Mouse (Mus musculus) embryonic fibroblast, embryonic 13.5 days (primary cell): ENCODE measurements around the gene Aim2. TPM values are rescaled to one million over a fixed set of nuclear protein-coding genes. Genes with fewer than 3 reads are reported as not detected.
"Not testable (repeated sequence)": the region's sequence is repeated elsewhere in the genome, so short reads cannot be mapped to it uniquely, and the experiment has no call there.

Experiments used
- H3K27ac ChIP-seq: 2 replicates; pipeline ENCODE4 v1.5.1; 2012; ENCODE audit warnings: low read length, control low read depth, inconsistent platforms; ENCODE audit not compliant: insufficient read depth
- H3K4me1 ChIP-seq: 2 replicates; pipeline ENCODE4 v1.6.1; 2011; ENCODE audit warnings: low read length; ENCODE audit not compliant: control insufficient read depth, insufficient read depth
- H3K4me3 ChIP-seq: 2 replicates; pipeline ENCODE4 v1.5.1; 2011; ENCODE audit warnings: mild to moderate bottlenecking, control low read depth, low read length; ENCODE audit not compliant: insufficient read depth
- CTCF ChIP-seq: IDR thresholded peaks from 2 replicates; pipeline ENCODE4 v1.5.1; 2011; ENCODE audit warnings: mild to moderate bottlenecking, control low read depth, low read length, moderate library complexity, borderline replicate concordance; ENCODE audit not compliant: insufficient read depth
- POLR2A ChIP-seq: IDR thresholded peaks from 2 replicates; pipeline ENCODE4 v1.6.1; 2011; ENCODE audit warnings: low read depth, mild to moderate bottlenecking, control low read depth, low read length, moderate library complexity
- polyA plus RNA-seq: library from polyadenylated mRNA; stranded (reverse); fragments of >200 nt; gene quantifications from 2 replicates; pipeline ENCODE4 v1.2.4, GENCODE M21; 2011; ENCODE audit warnings: low read depth; ENCODE audit not compliant: missing spikeins, insufficient read length

The Aim2 gene
- polyA plus RNA-seq: not detected in 2 replicates

DNA sequence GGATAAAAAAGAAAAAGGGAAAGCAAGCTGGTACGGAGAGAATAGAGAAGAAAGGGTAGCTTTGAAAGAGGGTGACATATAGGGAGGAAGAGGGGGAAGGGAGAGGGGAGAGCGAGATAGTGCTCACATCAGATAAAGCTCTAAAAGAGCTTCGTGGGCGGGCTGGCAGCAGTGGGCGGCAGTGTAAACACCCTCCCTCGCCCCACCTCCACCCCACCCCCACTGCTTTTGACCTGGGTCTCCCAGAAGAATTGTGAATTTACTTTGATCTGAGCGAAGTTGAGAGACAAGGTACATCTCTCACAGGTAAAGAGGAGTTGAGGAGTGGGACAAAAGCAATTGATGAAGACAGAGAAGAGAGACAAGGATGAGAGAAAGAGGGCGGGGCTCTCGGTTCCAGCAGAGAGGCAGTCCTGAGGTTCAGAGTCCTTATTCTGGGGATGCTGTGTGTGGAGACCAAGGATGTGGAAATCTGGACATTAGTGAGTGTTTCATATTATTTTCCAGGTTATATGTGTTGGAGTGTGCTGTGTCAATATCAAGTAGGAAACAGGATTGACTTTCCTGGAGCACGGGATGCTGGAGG lies at the start of gene Aim2:
Gene Aim2 (plus strand): TSS at position 508 of the 586 bp plus-strand sequence.
- TF ChIP-seq CTCF: no peak
- TF ChIP-seq POLR2A: no peak
- H3K4me1 ChIP-seq: no peaks in the 10 kb centered on the region
- H3K27ac ChIP-seq: no peak within 1 kb of the TSS
- no peak within 1 kb of the TSS for H3K4me3 ChIP-seq

DNA sequence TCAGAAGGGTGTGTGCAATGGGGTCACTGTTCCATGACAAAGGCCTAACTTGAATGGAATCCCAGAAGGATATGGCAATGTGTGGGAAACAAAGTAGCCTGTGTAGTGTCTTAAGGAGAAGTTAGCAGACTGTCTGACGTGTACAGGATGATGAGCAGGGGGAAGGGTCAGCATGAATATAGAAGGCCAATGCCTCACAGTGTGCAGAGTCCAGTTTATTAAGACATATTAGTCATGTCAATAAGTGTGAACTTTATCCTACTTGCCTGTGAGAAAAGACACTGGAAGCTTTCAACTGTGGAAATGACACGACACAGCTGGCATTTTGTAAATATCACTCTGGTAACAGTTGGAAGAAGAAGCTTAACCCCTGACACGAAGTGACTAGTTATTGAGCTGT lies 47.9 kb upstream of the Aim2 start:
- not testable (repeated sequence) for H3K27ac ChIP-seq, H3K4me3 ChIP-seq, H3K4me1 ChIP-seq

DNA sequence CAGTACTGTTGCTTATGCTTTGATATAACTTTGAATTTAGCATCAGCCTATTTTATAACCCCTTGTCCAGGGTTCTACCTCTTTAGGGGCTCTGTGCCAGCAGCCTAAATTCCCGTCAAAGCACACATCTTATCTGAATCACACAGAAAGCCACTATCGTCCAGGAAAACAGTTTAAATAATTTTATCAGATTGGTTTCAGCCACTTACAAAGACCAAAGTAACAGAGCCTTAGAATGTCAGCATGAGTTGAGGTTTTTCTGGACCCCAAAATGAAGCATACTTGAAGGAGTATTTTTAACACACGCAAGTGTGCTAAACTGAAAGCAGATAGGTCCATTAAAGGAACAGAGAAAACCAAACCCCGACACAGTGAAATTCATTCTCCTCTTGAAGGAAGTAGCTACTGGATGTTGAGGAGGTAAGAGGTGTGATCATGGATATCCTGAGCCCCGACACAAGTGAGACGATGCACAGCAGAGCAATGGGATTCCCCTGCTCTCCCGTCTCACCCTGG lies 37.1 kb upstream of the Aim2 start:
- not testable (repeated sequence) for H3K27ac ChIP-seq, H3K4me1 ChIP-seq, H3K4me3 ChIP-seq

DNA sequence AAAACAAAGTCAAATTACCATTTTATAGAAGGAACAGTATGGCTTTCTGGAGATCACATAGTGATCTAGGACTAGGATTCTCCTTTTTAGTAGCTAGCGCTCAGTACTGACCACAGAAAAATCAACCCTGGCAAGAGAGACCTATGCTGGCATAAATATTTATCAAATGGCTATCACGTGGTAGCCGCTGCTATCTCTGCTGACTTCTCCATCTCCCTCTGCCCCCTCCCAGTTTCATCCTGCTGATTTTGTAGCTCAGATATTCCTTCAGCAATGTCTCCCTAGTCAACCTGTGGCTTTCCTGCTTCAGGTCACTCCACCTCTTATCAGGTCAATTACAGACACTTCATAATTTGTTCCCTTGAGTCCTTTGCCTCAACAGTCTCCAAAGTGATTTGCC lies 35.0 kb upstream of the Aim2 start:
- no peaks in the 10 kb centered on the region for H3K4me1 ChIP-seq

DNA sequence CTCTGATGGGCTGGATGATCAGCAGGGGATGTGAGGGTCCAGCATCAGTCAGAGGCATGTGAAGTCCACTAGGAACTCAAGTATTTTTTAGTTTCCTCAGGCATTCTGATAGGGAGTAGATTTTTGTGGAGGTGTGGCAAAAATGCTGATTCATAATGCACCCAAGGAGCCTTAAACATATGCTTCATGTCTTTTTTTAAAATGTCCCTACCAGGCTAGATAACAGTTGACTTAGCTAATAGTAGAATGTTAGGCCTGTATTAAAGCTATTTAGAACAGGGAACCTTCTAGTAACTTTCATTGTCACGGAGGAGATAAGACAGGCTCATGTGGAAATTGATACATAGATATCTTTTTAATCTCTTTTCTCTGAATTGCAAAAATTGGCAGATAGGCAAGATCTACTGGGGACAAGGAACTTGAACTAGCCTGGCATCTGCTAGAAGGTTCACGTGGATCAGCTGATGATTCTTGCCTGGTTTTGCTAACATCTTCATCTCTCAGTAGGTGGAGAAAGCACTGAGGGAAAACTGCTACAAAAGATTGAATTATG lies 32.7 kb upstream of the Aim2 start:
- TF ChIP-seq CTCF (no peak), POLR2A (no peak)
- no peak overlapping the region for H3K4me3 ChIP-seq
- H3K27ac ChIP-seq: no peak overlapping the region
- H3K4me1 ChIP-seq: no peaks in the 10 kb centered on the region

More for the DNA sequence above, 35.0 kb upstream of the Aim2 start:
- no peak overlapping the region for H3K27ac ChIP-seq
- no peak overlapping the region for H3K4me3 ChIP-seq
- TF ChIP-seq CTCF (no peak), POLR2A (no peak)

DNA sequence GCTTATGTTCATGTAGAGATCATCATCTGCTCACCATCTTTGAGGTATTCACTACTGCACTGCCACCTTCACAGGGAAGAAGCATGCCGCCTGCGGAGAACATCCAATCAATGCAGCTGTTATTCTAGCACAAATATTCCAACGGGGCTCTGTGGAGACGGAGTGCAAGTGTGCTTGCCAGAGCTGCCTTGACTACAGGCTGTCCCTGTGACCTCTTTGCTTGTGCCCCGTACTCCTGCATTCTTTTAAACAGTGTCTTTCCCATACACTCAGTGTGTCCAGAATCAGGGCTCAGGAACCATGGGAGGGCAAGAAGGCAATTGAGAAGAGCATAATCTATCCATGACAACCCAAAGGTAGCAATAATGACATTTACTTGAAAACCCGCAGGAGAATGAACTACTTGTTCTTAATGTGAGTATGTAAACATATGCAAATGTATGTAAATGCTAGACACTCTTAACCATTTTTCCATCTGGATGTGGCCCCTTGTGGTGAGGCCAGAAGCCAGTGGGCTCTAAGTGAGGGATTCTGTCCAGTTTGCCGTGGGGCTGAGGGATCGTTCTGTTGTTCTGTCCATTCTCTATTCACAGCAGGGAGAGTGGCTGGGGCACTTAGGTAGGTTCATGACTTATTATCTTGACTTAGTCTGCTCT lies 29.0 kb upstream of the Aim2 start:
- H3K4me3 ChIP-seq: no peak overlapping the region
- TF ChIP-seq POLR2A (no peak), CTCF (no peak)
- no peaks in the 10 kb centered on the region for H3K4me1 ChIP-seq
- H3K27ac ChIP-seq: no peak overlapping the region

DNA sequence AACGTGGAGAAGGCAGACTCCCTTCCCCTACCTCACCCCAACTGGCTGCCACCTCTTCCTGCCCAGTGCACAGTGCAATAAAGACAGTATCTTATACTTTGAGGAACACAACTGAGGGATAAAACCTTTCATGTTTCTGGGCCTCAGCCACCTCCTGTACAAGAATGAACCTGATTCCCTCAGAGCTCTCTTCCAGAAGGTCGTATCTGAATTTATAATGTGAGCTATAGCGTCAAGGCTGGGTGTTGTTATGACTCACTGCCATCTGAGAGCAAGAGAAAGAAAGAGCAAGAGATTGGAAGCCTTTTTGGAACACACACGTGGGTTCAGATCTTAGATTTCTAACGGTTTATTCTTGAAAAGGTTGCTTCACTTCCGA lies 28.4 kb upstream of the Aim2 start:
- H3K27ac ChIP-seq: no peak overlapping the region
- no peaks in the 10 kb centered on the region for H3K4me1 ChIP-seq
- TF ChIP-seq CTCF (no peak), POLR2A (no peak)
- H3K4me3 ChIP-seq: no peak overlapping the region

DNA sequence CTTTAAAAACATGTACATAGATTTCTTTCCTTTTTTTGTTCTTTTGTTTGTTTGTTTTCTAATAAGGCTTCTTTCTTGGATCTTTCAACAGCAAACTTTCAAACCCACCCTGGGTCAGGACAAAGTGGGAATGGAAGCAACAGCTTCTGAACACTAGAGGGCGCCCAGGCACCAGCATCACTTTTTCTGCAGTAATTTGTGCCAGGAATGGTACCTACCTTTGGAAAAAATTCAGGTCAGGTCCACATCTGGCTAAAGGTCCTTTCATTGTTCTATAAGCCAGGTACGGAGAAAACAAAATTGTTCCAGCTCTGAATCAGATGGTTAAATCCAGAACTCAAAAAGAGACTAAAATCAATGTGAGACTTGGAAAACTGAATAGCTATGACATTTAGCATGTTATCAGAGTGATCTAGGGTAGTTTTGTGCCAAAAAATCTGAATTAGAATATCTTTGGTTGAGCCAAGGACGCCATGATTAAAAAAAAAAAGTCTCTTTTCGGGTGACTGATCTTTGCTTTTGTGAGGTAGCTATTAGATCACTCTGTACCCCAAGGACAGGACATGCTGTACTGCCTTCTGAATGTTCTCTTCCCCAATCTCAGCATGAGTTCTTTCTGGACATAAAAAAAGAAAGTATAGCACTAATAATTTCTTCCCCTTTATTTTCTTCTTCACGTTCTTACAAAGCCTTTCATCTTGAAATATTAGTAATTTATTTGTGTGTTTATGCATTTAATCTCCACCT lies 26.7 kb upstream of the Aim2 start:
- Histone ChIP-seq H3K4me3 (no peak overlapping the region), H3K4me1 (no peaks in the 10 kb centered on the region), H3K27ac (no peak overlapping the region)
- TF ChIP-seq CTCF (peak; percentile 35; the same call in 1 of the 2 replicates), POLR2A (no peak)

DNA sequence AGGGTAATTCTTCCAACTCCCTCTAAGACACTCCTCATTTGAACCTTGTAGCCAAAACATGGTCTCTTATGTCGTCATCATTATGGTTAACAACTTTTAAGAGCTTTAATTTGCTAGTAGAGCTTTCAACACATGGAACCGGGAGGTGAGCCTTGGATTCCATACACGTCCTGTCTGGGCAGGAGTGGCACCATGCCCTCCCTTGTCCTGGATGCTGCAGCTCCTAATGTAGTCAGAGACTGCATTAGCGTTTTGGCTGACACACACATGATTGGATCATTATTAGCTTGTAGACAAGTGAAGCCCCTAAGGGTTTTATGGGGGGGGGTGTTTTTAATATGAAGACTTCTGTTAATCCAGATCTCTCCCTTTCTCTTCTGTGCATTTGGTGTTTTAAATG lies 25.7 kb upstream of the Aim2 start:
- H3K27ac ChIP-seq: no peak overlapping the region
- no peak overlapping the region for H3K4me3 ChIP-seq
- no peaks in the 10 kb centered on the region for H3K4me1 ChIP-seq
- TF ChIP-seq CTCF: no peak
- TF ChIP-seq POLR2A: no peak

DNA sequence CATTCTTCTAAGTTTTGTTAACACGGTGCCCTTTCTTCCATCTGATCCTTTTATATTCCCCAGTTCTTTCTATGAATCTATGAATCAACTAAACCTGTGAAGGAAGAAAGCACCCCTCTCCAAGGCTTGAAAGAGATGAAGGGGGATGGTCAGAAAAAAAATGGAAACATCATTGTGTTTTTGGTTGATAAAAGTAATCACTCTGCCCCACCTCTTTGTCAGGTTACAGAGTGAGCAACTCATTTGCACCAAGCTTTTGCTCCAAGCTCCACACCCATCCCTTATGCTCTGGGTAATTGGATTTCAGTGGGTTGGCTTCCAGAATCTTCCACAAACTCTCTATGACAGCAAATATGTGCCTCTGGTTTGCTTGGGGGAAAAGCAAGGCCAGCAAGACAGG lies 25.3 kb upstream of the Aim2 start:
- Histone ChIP-seq H3K4me1 (no peaks in the 10 kb centered on the region), H3K4me3 (no peak overlapping the region), H3K27ac (no peak overlapping the region)
- no peak for TF ChIP-seq CTCF
- TF ChIP-seq POLR2A: no peak
